Mouse (Mus musculus): Measurements from ENCODE around the gene Anapc11.
"Not testable (repeated sequence)": the region's sequence is repeated elsewhere in the genome, so short reads cannot be mapped to it uniquely, and the experiment has no call there.

Anapc11 gene

DNA sequence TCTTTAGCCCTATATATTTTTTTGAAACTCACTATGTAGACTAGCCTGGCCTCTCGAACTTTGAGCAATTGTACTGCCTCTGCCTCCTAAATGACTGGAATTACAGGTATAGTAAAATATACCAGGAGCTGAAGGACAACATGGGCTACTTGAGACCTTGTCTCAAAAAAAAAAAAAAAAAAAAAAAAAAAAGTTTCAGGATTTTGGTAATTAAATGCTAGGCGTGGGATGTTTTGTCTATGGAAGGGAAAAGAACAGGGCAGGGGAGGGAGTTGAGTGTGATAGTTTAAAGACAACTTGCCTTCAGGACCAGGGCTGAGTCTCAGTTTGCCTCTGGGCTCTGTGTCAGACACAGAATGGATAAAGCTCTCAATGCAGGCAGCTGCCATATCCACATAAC, 23.2 kb upstream of the Anapc11 start:
- DNase-seq (ENCODE audit: low spot score): no peak

DNA sequence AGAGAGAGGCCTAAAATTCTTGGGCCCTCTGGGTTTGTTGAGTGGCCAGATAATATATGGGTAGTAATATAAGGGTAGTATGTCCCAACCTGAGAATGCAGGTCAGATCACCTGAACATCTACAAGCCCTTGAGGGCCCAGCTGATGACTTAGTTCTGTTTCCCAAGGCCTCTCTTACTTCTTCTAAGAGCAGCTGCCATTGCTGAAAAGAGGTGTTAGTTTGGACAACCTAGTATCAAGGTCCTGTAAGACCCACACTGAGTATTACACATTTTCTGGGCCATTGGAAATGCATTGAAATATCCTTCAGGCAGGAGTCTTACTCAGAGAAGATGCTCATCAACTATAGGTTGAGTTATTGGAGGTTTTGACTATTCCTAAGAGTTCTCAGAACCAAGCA, 22.3 kb upstream of the Anapc11 start:
- DNase-seq (ENCODE audit: low spot score): no peak

DNA sequence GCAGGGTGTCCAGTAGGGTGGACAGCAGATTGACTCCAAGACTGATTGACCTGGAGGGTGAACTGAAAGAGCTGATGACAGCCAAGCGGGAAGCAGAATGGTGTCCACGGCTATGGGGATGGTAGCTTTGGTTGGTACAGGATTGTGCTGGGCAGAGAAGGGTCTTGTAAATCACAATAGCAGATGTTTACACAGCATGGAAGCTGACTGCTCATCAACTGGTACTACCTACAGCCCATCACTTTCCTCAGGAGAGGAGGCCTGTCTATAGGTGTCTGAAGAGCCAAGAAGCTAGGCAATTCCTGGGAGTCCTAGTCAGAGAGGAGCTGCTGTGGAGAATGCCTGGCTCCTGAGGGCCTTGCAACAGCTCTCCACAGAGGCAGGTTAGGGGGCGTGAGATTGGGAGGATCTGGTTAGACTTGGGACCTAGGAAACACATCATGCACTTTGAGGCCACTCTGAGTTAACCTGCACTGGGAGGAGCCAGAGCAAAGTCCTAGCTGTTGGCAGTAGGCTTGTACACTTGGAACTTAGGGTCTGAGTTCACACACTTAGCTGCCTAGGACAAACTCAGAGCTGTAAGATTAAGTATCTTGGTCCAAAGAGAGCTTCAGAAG, 21.7 kb upstream of the Anapc11 start:
- no peak for DNase-seq (ENCODE audit: low spot score)

DNA sequence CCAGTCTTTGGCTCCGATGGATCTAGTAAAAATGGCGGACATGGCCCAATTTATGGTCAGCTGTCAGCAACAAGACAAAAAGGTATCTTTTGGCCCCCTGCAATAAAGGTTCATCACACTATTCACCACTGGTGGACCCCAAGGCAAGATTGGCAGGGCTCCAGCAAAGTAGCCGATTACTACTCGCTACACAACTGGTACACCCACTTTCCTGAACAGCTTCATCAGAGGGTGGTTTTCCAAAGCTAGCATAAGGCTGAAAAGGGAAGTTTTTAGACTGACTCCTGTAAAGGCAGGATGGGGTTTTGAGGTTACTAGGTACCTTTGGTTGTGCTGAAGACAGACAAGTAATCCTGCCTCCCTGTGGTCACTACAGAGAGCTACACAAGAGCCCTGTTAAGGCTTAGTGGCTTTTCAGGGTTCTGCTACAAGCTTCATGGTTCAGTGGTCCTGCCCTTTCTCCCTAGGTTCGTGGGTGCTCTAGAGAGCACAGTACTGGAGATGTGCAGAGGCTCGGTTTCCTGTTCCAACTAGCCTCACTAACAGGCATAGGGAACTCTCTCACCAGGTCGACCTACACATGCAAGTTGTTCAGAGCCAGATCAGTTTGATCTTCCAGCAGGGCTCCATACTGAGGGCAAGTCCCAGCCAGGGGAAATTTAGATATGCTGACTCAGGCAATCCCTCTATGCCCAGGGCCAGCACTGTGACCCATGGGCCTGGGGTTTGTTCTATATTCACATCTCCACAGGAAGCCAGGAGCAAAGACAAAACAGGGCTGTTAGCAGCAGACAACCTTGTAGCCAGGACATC, 20.8 kb upstream of the Anapc11 start:
- no peak for DNase-seq (ENCODE audit: low spot score)

DNA sequence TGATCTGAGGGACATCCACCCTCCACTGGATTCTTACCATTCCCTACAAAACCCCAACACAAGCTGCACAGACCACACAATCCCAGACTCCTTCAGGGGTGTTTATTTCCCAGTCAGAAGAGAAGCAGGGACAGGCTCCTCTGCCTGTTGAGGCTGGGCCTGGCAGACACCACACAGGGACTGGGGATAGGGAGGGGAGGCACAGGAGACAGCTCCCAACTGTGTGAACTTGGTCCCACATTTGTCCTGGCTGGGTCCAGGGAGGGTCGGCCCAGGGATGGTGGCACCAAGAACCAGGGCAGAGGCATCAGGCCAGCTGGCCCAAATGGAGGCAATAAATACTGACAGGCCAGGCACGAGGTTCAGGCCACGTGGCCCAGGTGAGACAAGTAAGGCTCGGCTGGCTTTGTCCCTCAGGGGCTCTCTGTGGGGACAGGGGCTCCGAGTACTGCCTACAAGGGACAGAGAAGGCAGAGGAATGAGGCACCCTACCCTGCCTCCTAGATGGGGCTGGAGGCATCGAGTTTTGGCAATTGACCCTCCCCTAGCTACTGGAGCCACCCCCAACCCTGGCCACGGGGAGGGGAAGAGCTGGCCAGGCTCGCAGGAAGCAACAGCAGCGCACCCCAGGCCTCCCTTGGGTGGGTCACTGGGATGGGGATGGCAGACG, 20.1 kb upstream of the Anapc11 start:
- no peak for DNase-seq (ENCODE audit: low spot score)

DNA sequence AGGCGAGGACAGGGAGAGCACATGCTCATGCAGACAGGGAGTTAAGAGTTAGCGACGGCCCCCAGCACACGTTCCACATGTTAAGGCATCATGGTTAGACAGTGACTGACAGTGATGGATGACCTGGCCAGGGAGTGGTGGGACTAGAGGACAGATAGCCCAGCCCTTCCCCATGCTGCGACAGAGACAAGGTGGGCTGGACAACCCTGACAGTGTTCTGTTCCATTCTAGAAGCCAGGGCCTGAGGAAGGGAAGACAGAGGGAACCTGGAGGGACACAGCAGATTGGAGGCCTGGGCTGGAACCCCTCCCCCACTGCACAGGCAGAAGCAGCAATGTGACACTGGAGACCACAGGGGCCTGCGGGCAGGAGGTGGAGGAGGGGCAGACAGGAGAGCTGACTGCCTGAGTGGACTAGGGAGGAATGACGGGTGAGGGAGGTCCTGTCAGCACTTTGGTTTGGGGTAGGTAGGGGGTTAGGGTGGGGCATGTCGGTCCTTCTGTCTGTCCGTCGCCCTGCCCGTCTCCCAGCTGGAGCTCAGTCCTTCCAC, 19.5 kb upstream of the Anapc11 start:
- no peak for DNase-seq (ENCODE audit: low spot score)

DNA sequence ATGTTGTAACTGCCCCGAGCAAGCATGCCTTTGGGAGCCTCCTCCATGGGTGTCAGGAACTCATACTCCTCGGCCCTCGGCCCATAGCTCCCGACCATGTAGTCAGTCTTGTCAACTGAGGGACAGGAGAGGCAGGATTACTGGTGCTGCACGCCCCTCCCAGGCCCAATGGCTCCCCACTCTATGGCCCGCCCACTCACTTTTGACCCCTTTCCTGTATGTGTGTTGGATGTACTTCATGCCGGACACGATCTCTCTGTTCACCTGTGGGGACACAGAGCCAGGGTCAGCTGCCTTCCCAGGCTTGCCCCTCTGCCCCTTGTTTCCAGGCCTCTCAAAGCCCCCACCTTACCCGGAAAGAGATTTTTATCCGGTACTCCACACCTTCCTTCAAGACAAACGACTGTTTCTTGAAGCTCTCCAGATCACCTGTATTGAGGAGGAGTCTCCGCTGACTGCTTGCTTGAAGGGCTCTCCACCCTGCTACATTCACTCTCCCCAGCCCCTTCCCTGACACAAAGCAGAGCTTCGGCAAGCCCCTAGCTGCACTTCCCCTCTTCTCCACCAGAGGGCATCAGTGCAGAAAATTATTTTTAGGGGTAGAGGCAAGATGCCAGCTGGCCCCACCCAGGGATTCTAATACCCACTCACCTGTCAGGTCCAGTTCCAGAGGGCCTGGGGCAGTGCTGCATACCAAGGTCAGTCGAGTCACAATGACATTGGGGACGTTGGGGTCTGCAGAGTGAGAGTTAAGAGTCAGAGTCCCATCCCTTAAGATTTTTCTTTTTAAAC, 18.7 kb upstream of the Anapc11 start:
- no peak for DNase-seq (ENCODE audit: low spot score)

DNA sequence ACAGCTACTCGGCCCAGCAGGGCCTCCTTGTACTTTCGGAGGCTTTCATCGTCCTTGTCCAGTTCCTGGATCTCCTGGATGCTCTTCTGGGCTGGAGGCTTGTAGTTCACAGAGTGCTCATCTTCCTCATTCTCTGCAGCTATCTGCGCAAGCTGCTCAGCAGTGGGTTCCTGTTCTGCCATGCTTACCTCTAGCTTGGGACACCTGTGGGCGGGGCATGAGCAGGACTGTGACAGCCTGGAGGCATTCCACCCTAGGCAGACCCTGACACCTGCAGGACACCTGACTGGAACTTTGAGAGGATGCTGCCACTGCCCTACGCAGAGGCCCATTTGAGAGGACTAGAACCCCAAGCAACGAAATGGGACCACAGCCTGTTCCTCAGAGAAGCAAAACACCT, 18.0 kb upstream of the Anapc11 start:
- no peak for DNase-seq (ENCODE audit: low spot score)

DNA sequence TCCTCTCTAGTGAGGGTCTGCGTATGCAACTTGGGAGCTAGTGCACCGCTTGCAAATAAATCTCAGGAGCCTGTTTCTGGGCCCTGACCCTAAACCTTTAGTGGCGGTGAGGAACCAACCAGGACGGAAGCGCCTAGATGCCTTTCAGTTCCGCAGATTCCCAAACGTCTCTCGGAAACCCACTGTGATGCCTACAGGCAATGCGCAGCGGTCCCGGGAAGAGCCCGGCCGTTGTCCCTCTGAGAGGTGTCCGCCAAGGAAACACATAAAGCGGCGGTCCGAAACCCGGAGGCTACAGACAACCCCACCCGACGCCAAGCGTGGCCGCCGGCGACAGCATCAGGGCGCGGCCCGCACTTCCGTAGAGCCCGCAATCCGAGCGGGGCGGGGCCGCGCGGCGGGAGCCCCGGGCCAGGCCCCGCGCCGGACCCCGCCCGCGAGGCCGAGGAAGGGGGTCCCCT, 17.3 kb upstream of the Anapc11 start:
- DNase-seq (ENCODE audit: low spot score): no peak

DNA sequence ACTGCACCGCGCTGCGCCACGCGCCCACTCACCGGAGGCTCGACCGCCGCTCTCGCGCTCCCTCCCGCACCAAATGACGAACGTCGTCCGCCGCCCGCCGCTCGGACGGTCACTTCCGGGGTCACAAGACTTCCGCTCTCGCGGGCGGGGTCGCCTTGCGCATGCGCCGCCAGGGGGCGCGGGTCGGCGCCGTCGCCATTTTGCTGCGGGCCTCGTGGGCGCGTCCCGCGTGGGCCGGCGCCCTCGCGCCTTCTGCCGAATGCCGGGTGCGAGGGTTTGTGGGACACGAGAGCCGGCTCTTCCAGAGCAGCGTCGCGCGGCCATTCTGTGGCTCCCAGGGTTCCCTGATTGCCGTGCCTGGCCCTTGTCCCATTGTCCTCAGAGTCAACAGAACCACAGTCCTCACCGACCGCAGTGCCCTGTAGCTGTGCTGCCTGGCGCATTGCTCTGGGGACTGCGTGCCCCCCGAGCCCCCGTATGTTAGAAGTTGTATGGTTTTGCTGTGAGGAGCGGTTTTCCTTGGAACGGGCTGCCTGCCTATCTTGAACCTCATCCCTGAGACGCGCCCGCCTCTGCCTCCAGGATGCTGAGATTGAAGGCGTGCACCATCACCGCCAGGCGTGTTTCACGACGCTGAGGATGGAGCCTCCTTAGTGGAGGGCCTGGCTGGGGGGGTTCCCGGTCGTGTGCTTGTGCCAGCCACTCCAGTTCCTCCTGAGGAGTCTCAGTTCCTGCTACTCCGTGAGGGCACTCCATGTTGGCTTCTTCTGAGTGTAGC, 16.5 kb upstream of the Anapc11 start, which contains the start of gene Arhgdia:
Arhgdia (minus strand) TSS at position 135 of the 778 bp plus-strand sequence.
- peak; percentile 65 for DNase-seq (ENCODE audit: low spot score)

DNA sequence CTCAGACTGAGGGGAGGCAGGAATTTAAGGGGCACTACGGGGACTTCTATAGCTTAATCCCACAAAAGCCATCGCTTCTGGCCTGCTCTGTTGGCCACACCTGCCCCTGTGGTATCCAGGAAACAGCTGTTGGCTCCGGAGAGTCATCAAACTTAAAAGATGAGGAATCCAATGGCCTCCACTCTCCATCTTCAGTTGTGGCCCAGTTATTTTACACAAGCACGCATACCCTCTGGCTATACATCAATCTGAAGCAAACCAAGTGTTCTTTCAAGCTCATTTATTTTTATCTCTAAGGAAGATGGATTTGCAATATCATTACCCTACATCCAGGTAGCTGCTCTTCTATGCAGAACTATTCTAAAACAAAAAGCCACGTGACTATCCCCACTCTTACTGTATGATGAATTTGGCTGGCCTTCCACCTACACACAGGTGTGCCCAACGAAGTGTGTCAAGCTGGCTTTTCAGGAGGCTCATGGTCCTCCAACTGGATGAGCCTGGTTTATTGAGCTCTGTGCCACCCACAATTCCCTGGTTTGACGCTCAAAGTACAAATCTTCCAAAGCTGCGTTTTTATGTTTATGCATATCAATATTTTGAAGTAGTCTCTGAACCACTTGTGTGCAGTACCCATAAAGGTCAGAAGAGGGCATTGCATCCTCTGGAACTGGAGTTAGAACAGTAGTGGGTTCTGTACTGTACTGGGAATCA, 15.8 kb upstream of the Anapc11 start:
- DNase-seq (ENCODE audit: low spot score): no peak

DNA sequence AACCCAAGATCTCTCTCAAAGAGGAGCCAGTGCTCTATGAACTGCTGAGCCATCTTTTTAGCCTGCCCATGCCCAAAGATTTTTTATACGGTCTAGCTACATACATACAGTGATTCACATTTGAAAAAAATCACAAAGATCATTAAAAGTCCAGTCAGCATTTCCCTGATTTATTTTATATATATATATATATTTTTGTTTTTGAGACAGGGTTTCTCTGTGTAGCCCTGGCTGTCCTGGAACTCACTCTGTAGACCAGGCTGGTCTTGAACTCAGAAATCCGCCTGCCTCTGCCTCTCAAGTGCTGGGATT, 15.3 kb upstream of the Anapc11 start:
- not testable (repeated sequence) for DNase-seq (ENCODE audit: low spot score)

DNA sequence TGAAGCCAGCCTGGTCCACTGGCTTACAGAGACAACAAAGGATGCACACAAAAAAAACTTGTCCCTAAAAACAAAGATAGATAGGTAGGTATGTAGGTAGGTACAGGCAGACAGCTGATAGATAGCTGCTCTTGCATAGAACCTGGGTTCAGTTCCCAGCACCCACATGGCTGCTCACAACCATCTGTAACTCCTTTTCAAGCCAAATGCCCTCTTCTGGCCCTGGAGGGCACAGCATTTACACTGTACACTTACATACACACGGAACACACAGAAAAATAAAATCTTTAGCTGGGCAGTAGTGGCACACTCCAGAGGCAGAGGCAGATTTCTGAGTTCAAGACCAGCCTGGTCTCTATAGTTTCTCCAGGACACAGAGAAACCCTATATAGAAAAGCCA, 14.3 kb upstream of the Anapc11 start:
- DNase-seq (ENCODE audit: low spot score): no peak

DNA sequence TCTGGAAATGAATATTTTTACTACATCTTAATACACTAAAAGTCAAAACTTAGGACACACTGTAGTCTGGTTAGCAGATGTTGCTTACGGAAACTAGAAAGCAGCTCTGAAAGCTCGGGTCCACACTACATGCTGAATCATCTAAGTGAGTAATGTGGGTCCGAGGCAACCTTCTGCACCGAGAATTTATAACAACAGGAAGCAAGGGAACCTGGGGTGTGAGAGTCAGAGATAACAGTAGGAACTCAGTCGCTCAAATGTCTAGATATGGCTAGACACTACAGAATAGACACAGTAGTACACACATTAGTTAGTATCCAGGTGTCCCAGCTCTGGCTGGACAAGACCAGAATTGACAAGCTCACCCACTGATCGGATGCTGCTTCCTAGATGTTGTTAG, 9.7 kb upstream of the Anapc11 start:
- DNase-seq (ENCODE audit: low spot score): no peak

DNA sequence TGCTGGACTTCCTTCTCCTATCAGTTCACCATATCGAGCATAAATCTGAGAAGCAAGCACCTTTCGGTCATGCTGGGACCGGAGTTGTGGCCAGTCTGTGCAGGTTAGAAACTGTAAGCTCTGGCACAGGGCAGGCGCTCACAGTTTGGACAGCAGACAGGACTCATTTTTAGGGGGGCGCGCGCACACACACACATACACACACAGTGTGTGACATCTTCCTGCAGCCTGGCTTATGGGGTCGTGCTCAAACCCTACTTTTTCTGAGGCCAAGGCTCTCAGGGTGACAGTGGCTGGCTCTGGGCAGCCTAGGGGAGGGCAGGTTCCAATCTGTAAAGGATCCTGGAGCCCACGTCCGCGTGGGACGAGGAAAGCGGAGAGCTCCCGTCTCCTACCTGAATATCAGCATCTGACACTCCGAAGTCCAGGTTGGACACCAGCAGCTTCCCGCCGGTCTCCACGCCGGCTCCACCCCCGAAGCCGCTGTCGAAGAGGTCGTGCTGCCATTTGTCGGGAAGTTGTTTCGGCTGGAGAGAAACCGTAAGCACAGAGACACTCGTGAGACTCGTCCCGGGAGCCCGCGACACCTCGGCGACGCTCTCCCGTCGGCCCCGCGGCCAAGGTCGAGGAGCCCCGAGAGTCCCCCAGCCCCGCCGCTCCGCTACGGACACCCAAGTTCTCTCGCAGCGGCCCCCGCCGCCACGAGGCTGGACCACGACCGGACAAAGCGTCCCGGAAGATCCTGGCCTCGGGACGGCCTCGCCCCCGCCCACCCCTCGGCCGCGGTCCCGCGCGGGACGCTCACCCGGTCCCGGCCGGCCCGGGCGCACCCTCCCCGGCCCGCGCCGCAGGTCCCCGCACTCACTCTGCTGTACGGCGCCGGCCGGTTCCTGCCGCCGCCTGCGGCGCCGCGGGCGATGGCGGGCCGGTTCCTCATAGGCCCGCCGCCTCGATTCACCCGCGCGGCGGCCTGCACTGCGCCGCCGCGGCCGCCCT, 683 bp upstream of the Anapc11 start:
- DNase-seq (ENCODE audit: low spot score): no peak

DNA sequence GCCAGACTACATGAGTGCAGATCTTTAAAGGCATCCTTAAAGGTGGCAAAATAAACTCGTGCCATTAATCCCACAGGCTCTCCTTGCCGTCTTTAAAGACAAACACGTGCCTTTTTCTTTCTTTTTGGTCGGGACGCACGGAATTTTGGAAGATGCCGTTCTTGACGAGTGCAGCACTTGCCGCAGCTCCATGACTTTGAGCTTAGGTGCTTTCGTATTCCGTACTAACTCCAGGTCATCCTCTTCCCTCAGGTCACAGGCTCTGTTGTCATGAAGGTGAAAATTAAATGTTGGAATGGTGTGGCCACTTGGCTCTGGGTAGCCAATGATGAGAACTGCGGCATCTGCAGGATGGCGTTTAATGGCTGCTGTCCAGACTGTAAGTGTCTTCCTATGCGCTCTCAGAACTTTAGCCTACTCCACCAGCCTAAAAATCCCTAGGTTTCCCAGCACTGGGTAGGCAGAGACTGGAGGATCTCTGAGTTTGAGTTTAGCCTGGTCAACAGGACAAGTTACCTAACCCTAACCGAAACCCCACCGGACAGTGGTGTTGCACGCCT, 849 bp downstream of the Anapc11 start:
- DNase-seq (ENCODE audit: low spot score): no peak

DNA sequence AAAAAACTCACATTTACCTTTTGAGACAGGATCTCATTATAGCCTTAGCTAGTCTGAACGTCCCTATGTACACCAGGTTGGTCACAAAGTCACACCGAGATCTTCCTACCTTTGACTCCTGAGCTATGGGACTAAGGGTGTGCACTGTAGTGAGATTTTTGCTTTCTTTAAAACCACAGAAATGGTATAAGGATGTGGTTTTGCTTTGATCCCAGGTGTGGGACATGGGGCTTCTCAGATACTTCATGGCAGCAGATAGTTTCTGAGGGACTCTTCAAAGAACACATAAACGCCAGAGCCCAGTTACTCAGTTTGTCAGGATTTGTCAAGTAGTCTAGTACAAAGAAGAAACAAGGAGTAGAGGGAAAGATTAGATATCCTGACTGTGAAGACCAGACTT, 2.5 kb downstream of the Anapc11 start:
- no peak for DNase-seq (ENCODE audit: low spot score)

DNA sequence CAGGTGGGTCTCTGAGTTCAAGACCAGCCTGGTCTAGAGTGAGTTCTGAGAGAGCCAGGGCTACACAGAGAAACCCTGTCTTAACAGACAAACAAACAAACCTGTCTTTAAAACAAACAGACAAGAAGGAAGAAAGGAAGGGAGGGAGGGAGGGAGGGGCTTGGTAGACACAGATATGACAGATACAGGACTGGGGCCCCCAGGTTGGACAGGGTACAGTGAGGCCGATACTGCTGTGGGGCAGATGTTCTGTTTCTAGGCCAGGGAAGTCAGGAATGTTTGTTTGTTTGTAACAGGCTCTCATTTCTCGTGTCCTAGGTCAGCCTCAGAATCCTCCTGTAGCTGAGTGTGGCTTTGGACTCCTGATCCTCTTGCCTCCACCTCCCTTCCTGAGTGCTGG, 5.3 kb downstream of the Anapc11 start:
- DNase-seq (ENCODE audit: low spot score): no peak

DNA sequence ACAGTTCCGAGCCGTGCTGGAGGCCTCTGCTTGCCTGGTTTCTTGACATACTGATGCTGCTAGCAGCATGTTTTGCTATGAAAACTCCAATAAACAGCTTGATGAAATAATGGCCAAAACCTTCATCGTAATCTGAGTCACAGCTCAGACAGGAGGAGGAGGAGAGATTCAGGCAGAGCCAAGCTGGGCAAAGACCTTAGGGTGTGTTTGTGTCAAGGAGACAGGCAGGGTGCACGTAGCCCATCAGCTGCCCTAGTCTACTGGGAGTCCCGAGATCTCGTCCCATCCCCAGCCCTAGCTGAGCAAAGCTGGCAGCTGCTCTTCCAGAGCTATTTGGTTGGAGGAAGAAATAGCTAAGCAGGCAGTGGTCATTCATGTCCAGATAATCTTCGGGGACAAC, 7.4 kb downstream of the Anapc11 start:
- DNase-seq (ENCODE audit: low spot score): no peak
